Mouse (Mus musculus): ENCODE results near the gene Dynlt1f. TPM values are rescaled to one million over a fixed set of nuclear protein-coding genes. Genes with fewer than 3 reads are reported as not detected.
A peak's percentile ranks its signal among the peaks of the same experiment; 100 is the strongest.
"Not testable (repeated sequence)": the region's sequence is repeated elsewhere in the genome, so short reads cannot be mapped to it uniquely, and the experiment has no call there.

Gene Dynlt1f
- 302 and 308 TPM in 2 replicates for polyA plus RNA-seq (2014; fragmentation: Nextera tagmentation; extraction: Ambion mirVana)

DNA sequence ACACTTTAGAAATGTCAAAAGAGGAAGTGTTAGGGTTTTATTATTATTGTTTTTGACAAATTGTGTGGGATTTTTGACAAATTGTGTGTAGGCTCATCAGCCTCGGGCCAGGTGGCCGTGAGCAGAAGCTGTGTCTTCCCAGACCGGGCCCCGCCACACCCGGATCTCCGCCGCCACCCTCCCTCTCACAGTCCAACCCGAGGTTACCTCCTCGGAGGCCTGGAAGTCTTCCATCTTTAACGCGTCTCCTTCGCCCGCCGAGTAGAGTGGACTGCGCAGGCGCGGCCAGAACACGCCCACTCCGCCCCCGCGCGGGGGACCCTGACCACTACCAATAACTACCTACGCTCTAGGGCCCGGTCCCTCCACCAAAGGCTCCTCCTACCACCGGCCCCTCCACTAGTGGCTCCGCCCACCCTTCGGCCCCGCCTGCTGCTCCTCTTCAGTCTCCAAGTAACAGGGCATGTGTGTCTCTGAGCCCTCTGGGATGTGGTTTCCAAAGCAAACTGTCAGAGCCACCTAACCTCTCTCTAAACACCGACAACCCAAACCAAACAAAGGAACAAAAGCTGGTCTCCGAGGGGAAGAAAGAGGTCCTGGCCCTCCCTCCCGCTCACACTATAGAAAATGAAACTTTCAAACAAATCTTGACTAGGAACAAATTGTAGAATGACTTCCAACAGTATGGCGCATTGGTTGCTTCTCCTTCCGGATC is at the start of gene Dynlt1f:
Dynlt1f (minus strand) TSS at position 334 of the 715 bp plus-strand sequence.
- ATAC-seq (ENCODE audit: low FRiP score) (peak; percentile 96), DNase-seq (ENCODE audit: low spot score, missing footprints) (peak; percentile 88)
- not testable (repeated sequence) for H3K36me3 ChIP-seq (ENCODE audit: control insufficient read depth, insufficient read depth, low read length); H3K27me3 ChIP-seq (ENCODE audit: control insufficient read depth, insufficient read depth, low read length); H3K27ac ChIP-seq (ENCODE audit: low read depth, low read length); H3K4me1 ChIP-seq (ENCODE audit: control insufficient read depth, insufficient read depth, low read length); H3K9me3 ChIP-seq (ENCODE audit: control insufficient read depth, low read length)
- 3% methylated on average over 18 of the region's 33 CpGs for WGBS
- Histone ChIP-seq H3K9ac (ENCODE audit: low read length) (peak within 1 kb of the TSS; percentile 64; the same call in 1 of the 2 replicates), H3K4me2 (peak within 1 kb of the TSS; percentile 44), H3K4me3 (ENCODE audit: low read depth, low read length) (peak within 1 kb of the TSS; percentile 43)

DNA sequence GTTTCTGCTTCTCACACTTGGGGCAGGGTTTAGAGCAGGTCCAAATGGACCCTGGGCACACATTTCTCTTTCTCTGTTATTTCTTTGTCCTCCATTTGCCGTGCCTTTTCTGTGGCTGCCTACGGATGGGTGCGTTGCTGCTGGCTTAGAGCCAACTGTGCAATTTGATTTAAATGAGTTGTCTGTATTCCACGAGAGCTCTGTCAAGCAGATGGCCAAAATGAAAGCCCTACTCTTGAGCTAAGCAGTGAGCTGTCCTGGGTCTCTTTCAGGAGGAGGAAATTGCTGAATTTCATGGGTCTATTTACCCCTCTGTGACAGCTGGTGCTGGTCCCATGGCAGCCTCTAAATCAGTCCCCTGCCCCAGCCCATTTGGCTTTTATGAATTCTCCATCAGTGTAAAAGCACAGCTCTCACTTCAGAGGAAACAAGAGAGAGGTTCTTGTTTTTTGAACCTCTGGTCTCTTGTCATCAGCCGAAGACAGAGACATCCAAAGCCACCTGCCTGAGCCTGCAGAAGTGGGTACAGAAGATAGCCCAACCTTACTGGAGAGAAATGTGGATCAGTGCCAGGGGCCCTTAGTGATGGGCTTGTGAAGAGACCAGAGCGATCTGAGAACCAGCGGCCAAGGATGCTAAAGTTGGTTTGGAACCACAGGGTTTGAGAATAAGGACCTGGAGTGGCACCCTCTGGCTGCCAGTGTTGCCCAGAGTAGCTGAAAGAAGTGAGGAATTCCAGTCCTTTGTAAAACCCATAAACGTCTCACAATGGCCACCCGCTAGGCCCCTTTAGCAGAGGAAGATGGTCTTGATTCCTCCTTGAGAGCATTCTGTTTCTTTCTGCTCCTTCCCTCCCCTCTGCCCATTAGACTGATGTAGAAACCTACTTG is 47.9 kb upstream of the Dynlt1f start:
- ATAC-seq (ENCODE audit: low FRiP score): peak; percentile 66; the same call in 1 of the 2 replicates
- not testable (repeated sequence) for H3K4me2 ChIP-seq; H3K27me3 ChIP-seq (ENCODE audit: control insufficient read depth, insufficient read depth, low read length); H3K4me1 ChIP-seq (ENCODE audit: control insufficient read depth, insufficient read depth, low read length); DNase-seq (ENCODE audit: low spot score, missing footprints); H3K36me3 ChIP-seq (ENCODE audit: control insufficient read depth, insufficient read depth, low read length); H3K4me3 ChIP-seq (ENCODE audit: low read depth, low read length); H3K27ac ChIP-seq (ENCODE audit: low read depth, low read length); H3K9ac ChIP-seq (ENCODE audit: low read length); H3K9me3 ChIP-seq (ENCODE audit: control insufficient read depth, low read length)
- 57% methylated on average over 4 of the region's 9 CpGs for WGBS

DNA sequence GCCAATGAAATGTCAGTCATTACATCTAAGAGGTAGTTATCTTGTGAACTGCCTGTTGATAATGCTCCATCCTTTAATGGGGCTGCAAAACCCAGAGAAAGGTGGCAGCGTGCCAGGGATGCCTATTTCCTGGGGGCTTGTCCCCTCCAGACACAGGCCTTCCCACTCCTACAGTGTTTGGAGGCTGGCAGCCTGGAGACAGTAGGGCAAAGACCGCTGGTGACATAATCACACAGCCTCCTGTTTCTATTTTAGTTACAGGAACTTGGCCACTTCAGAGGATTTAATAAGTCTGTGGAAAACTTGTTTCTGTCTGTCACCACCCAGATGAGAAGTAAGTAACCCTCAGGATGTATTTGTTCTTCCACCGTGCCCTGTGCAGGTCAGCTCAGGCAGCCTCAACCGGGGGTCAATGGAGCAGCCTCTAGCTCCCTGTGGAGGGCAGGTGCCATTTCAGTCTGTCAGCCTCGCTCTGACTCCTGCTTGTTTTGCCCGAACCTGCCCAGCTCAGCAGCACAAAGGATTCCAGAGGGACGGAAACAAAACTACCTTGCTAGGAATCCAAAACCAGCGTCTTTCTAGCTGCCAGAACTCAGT is 47.0 kb upstream of the Dynlt1f start:
- H3K4me1 ChIP-seq (ENCODE audit: control insufficient read depth, insufficient read depth, low read length); H3K27ac ChIP-seq (ENCODE audit: low read depth, low read length); DNase-seq (ENCODE audit: low spot score, missing footprints); H3K9ac ChIP-seq (ENCODE audit: low read length); H3K36me3 ChIP-seq (ENCODE audit: control insufficient read depth, insufficient read depth, low read length); H3K27me3 ChIP-seq (ENCODE audit: control insufficient read depth, insufficient read depth, low read length); H3K4me2 ChIP-seq; H3K9me3 ChIP-seq (ENCODE audit: control insufficient read depth, low read length); ATAC-seq (ENCODE audit: low FRiP score); H3K4me3 ChIP-seq (ENCODE audit: low read depth, low read length): not testable (repeated sequence)
- WGBS: 61% methylated on average over 2 of the region's 8 CpGs

DNA sequence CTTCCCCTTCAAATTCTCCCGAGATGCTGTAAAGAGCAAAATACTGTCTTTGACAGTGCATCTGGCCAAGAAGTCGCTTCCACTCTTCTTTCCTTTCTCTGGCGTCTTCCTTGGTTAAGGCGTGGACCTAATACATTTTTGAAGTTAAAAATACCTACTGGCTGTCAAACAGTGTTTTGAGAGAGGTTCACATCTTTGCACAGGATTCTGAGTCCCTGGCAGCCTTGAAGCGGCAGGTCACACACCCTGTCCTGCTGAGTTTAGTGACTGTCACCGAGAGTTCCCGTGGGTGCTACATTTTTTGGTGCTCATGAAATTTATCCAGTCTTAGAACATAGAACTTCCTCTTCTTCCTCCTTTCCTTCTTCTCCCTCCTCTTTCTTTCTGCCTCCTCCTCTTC is 44.4 kb upstream of the Dynlt1f start:
- not testable (repeated sequence) for H3K4me3 ChIP-seq (ENCODE audit: low read depth, low read length); H3K36me3 ChIP-seq (ENCODE audit: control insufficient read depth, insufficient read depth, low read length); H3K9me3 ChIP-seq (ENCODE audit: control insufficient read depth, low read length); H3K27ac ChIP-seq (ENCODE audit: low read depth, low read length); H3K27me3 ChIP-seq (ENCODE audit: control insufficient read depth, insufficient read depth, low read length); H3K4me1 ChIP-seq (ENCODE audit: control insufficient read depth, insufficient read depth, low read length); ATAC-seq (ENCODE audit: low FRiP score); H3K9ac ChIP-seq (ENCODE audit: low read length); DNase-seq (ENCODE audit: low spot score, missing footprints); H3K4me2 ChIP-seq
- 77% methylated on average over 4 of the region's 7 CpGs for WGBS

DNA sequence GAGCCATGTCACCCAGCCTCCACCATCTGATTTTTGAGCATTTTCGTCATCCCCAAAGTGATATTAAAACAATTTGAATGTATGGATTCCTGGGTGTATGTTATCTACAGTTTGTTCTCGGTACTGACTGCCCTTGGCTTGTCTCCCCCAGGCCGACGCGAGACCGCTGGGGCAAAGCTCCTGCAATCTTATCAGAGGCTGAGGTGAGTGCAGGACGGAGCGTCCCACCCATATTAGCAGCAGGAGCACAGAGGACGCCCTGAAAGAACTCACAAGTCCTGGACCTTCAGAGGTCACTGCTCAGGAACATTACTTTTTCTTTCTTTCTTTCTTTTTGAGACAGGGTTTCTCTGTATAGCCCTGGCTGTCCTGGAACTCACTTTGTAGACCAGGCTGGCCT is 43.8 kb upstream of the Dynlt1f start:
- not testable (repeated sequence) for H3K36me3 ChIP-seq (ENCODE audit: control insufficient read depth, insufficient read depth, low read length); H3K9ac ChIP-seq (ENCODE audit: low read length); H3K4me1 ChIP-seq (ENCODE audit: control insufficient read depth, insufficient read depth, low read length); H3K27me3 ChIP-seq (ENCODE audit: control insufficient read depth, insufficient read depth, low read length); H3K9me3 ChIP-seq (ENCODE audit: control insufficient read depth, low read length); ATAC-seq (ENCODE audit: low FRiP score); H3K4me3 ChIP-seq (ENCODE audit: low read depth, low read length); H3K27ac ChIP-seq (ENCODE audit: low read depth, low read length); DNase-seq (ENCODE audit: low spot score, missing footprints); H3K4me2 ChIP-seq
- WGBS: 93% methylated on average over 8 of the region's 9 CpGs

DNA sequence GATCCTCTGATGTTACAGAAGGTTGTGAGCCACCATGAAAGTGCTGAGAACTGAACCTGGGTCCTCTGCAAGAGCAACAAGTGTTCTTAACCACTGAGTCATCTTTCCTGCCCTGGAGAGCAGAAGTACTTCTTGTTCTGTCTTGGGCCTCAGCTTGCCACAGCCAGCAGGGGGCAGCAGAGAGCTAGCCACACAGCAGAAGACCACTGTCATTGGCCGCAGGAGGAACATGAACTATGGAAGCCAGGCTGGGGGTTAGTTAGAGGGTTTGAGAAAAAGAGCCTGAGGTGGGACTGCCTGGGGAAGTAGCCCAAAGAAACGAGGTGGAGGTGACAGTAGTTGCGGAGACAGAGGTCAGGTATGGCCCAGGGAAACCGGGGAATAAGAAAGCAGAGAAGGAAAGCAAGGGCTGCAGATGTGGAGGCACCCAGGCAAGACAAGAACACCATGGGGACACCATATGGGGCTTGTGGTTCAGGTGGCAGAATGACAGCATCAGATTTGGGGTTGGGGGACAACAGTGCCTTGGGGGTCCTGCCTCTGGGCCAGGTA is 41.6 kb upstream of the Dynlt1f start:
- ATAC-seq (ENCODE audit: low FRiP score) (peak; percentile 56), DNase-seq (ENCODE audit: low spot score, missing footprints) (peak; percentile 81)
- not testable (repeated sequence) for H3K9ac ChIP-seq (ENCODE audit: low read length); H3K4me3 ChIP-seq (ENCODE audit: low read depth, low read length); H3K4me2 ChIP-seq; H3K4me1 ChIP-seq (ENCODE audit: control insufficient read depth, insufficient read depth, low read length); H3K27ac ChIP-seq (ENCODE audit: low read depth, low read length); H3K36me3 ChIP-seq (ENCODE audit: control insufficient read depth, insufficient read depth, low read length); H3K27me3 ChIP-seq (ENCODE audit: control insufficient read depth, insufficient read depth, low read length); H3K9me3 ChIP-seq (ENCODE audit: control insufficient read depth, low read length)
- WGBS: 35% methylated on average over 3 of the region's 4 CpGs

DNA sequence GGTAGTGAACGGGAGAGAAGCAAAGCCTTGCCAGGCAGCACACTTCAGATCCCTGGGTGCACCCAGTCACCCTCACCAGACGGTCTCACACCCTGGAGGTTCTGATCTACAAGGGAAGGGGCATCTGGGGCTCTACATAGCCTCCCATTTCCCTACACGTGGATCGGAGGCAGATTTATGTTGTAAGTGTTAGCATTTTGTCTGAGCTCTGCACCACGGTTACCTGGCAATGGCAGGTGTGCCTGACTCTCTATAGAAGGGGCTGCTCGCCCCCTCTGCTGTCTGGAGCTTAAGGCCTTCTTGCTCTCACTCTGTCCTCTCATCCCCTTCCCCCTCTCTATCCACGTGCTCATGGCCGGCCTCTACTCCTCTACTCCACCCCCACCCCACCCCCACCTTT is 40.8 kb upstream of the Dynlt1f start:
- H3K27ac ChIP-seq (ENCODE audit: low read depth, low read length); H3K9ac ChIP-seq (ENCODE audit: low read length); H3K36me3 ChIP-seq (ENCODE audit: control insufficient read depth, insufficient read depth, low read length); H3K4me1 ChIP-seq (ENCODE audit: control insufficient read depth, insufficient read depth, low read length); H3K4me2 ChIP-seq; DNase-seq (ENCODE audit: low spot score, missing footprints); H3K27me3 ChIP-seq (ENCODE audit: control insufficient read depth, insufficient read depth, low read length); H3K9me3 ChIP-seq (ENCODE audit: control insufficient read depth, low read length); H3K4me3 ChIP-seq (ENCODE audit: low read depth, low read length): not testable (repeated sequence)
- ATAC-seq (ENCODE audit: low FRiP score): 0 out of 2 replicates have a peak, but pooled peaks have one; percentile 10
- 59% methylated on average over 8 of the region's 8 CpGs for WGBS

DNA sequence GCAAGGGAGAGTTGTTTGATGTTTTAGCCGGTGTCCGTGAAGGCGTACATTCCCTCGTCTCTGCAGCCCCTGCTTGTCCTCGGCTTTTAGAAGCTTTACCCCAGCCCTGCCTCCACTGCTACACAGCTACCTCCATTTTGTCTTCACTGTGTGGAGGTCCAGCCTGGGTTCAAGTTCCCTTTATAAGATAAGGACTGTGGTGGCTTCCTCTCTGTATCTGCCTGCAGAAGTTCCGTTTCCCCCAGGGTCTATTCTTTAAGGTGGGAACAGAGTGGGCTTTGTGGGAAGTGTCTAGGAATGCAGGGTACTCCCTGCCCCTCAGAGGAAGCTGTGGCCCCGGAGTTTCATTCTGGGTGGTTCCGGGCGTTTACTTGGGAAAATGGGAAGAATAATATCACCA is 40.0 kb upstream of the Dynlt1f start:
- H3K27me3 ChIP-seq (ENCODE audit: control insufficient read depth, insufficient read depth, low read length); H3K9me3 ChIP-seq (ENCODE audit: control insufficient read depth, low read length); H3K4me3 ChIP-seq (ENCODE audit: low read depth, low read length); H3K9ac ChIP-seq (ENCODE audit: low read length); H3K27ac ChIP-seq (ENCODE audit: low read depth, low read length); H3K4me1 ChIP-seq (ENCODE audit: control insufficient read depth, insufficient read depth, low read length); DNase-seq (ENCODE audit: low spot score, missing footprints); H3K4me2 ChIP-seq; ATAC-seq (ENCODE audit: low FRiP score); H3K36me3 ChIP-seq (ENCODE audit: control insufficient read depth, insufficient read depth, low read length): not testable (repeated sequence)
- whole genome bisulfite sequencing: 82% methylated on average over 9 of the region's 9 CpGs

Measured in midbrain, embryonic 11.5 days (tissue).